Mouse (Mus musculus) forelimb bud, embryonic 11.5 days (tissue): ENCODE measurements around the gene Exog.

Experiments used
- DNase-seq: peaks from one replicate; pipeline ENCODE4 v3.0.0-alpha.2; 2012; ENCODE audit warnings: low read depth, low spot score

The Exog gene

DNA sequence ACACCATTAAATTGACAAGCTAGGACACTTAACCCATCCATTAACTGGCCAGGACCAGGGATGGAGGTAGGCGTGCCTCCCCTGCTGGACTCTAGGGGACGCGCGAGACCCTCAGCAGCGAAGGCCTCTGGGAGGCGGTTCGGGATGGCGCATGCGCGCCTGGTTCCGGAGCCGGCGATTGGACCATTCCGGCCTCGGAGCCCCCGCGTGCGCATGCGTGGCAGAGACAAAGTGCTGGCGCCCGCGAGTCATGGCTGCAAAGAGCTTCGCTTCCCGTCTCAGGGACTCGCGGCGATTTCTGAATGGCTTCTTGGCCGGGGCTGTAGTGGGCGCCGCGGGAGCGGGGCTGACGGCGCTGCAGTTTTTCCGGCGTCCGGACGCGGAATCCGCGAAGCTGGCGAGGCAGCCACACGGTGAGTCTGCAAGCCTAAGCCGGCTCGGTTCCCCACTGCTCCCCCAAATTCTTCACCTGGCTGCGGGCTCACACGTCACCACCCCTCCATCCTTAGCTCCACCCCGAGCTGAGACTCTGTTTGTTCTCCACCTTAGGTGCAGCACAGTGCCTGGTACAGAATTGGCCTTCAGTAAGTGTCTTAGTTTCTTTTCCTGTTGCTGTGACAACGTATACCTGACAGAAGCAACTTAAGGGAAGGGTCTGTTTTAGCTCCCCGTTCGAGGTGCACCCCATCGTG lies at the start of gene Exog:
TSS of gene Exog (plus strand) at position 206 of the 692 bp plus-strand sequence.
- DNase-seq = peak; percentile 98

DNA sequence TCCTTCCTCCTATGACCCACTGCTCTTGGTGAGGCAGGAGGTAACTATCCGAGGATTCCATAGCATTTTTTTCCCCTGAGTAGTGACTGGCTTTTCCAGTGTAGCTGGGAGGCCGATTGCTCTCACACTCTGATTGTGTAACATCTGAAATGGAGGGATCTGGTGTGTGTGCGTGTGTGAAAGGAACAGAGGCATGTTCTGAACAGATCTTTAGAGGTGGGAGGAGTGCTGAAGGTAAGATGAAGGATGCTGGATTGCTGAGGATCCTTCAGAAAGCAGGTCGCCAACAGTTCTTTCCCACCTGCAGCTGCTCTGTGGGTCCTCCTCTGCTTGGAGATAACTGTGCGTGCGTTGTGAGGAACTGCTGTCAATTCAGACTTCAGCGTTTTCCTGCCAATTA lies 43.4 kb upstream of the Exog start:
- no peak for DNase-seq

- DNase-seq = peak; percentile 98
Observed at GRCm38 (mm10) chr9:119401801-119402214, 42.9 kb upstream of the Exog start, which contains the start of gene Acvr2b. Gene Acvr2b (plus strand): TSS chr9:119402118.

DNA sequence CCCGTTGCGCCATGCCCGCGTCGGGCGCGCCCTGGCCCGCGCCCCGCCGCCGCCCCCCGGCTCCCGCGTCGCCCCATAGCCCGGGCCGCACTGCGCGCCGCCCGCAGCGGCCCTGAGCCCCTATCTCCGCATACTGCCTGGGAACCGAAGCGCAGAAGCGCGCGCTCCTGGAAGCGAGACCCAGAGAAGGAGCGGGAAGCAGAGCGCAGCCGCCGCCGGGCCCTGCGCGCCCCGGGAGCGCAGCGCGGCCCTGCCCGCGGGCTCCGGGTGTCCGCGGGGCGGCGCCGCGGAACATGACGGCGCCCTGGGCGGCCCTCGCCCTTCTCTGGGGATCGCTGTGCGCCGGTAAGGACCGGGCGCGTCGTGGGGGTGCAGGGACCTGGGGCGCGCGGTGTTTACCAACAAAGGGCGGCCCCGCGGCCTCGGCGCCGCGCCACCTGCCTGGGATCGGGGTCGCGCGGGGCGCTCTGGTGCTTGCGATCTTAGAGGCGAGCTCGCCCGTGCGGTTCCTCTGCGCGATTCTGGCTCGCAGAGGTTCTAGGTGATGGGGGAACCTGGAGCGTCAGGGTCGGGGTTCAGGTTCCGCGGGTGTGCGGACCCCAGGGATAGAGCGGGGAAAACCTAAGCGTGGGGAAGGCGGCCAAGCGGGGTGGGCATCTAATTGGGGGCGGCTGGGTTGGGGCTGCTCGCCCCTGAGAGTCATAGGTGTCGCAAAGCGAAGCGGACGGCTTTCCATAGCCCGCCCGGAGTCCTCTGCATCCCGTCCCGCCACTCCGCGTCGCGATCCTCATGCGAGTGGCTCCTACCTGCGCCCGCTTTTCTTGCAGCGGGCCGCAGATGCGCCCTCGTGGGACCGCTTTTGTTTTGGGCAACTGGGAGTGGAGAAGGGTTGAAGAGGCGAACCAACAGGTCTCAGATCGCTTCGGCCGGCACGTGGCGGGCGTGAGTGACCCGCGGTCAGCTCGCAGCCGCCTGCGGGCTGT lies 42.2 kb upstream of the Exog start:
- peak; percentile 41 for DNase-seq

DNA sequence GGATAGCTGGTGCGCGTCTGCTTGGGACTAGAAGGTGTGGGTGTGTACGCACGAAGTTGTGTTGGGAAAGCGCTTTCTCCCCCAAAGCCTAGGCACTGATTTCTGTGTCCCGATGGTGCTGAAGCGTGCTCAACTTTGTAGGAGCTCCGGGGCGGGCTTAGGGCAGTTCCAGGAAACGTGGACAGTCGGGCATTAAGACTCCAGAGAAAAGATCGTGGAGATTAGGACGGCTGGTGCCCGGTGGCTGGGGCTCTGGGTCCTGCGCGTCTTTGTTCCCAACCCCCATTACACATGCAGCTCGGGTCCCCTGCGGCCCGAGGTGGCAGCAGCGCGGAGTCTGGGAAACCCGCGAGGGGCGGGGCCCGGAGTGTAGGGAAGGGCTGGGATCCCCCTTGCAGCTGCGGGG lies 41.5 kb upstream of the Exog start:
- peak; percentile 70 for DNase-seq

DNA sequence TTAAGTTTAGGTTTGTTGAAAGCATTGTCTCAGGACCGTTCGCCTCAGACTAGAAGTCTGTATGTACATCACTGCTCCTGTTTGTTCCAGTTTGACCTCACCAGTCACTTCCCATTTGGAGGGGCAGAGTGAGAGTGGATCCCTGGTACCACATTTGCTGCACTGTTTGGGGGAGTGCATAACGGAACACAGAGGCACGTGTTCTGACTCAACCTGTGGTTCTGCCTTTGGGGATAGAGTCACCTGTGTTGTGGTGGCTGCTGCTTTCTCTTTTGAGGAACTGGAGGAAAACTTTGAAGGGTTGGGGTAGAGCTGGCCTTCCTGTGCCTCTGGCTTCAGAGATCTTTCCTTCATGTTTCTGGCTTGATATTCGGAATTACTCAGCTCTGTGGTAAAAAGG lies 40.7 kb upstream of the Exog start:
- DNase-seq = no peak

DNA sequence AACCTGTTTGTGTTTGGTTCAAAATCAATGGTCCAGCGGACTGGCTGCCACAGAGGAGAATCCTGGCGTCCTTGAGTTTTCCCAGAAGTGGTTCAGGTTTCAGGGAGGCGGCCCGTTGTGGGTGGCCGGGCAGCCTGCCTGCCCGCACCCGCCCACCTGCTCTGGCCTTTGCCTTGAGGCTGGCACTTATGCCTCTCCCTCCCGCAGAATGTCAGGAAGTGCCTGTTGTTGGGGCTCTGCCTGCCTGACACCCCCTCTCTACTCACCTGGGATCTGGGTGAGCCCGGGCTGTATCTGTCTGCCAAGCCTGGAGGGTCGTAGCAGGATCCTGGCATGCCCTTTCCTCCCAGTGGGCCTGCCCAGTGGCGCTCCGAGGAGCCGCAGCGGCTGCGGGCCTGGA lies 36.9 kb upstream of the Exog start:
- DNase-seq = no peak

DNA sequence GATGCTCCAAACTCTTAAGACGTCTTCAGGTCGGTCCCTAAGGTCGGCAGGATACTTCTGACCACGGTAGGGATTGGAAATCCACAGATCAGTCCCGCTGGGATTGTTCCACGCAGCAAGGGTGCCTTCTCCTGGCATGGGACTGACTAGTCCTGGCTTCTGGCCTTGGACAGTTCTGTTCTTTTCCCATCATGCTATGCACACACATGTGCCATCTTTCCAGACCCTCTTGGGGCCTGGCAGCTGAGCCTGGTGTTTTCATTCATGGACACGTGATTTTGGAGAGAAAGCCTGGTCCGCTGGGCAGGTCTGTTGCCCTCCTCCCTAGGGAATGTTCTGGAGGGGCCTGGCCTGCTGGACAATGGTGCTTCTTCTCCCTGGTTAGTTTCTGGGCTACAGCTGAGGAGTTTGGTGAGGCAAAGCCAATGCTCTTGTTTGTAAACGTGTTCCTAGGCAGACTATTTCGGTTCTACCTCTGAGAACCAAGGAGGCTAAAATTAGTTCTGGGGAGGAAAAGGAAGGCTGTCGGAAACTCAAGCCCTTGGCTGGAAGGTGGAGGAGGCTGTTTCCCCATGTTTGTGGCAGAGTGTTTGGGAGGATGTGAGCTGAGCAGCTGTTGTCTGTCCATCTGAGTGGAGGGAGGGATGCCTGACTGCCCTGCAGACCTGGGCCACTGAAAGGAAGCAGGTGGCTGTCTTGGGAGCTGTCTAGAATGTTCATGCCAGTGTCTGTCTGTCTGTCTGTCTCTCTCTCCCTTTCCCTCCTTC lies 35.7 kb upstream of the Exog start:
- no peak for DNase-seq

DNA sequence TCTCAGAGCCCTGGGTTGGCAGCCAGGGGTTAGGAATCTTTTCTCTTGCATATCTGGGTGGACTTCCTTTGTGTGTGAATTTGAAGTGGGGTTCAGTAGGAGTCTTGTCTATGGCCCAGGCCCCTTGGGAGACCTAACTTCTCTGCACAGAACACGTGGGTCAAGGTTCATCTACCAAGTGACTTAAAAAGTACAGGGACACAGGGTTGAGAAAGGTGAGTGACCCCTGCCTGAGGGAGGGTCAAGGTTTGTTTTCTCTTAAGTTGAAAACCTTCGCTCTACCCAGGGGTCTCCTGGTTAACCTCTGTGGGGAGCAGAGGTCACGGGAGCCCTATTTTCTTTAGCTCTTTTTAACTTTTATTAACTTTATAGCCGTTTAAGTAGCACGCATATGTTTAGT lies 34.9 kb upstream of the Exog start:
- no peak for DNase-seq

- no peak for DNase-seq
Observed at GRCm38 (mm10) chr9:119418025-119418424, 26.7 kb upstream of the Exog start.

DNA sequence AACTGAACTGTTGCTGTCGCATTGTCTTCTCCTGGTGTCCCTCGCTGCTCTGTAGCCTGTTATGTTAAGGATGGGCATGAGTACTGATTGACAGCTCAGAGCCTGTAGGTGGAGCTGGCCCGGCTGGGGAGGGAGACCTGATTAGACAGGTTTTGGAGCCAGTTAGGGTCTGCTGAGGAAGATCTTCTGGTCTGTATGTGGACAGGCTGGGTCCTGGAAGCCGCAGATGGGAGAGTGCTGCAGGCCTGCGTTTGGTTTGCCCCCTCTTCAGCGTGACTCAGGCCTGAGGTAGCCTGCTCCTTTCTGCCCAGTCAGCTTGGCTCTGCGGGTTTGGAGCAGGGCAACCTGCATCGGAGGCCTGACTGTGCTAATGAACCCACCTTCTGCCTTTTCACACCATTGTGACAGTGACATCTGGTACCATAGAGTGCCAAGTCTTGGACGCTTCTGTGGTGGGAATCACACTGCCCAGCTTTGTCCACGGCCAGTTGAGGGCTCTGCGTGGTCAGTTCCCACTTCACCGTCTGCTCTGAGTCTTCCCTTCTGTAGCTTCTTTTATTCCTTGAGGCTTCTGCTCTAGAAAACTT lies 24.8 kb upstream of the Exog start:
- DNase-seq = no peak

DNA sequence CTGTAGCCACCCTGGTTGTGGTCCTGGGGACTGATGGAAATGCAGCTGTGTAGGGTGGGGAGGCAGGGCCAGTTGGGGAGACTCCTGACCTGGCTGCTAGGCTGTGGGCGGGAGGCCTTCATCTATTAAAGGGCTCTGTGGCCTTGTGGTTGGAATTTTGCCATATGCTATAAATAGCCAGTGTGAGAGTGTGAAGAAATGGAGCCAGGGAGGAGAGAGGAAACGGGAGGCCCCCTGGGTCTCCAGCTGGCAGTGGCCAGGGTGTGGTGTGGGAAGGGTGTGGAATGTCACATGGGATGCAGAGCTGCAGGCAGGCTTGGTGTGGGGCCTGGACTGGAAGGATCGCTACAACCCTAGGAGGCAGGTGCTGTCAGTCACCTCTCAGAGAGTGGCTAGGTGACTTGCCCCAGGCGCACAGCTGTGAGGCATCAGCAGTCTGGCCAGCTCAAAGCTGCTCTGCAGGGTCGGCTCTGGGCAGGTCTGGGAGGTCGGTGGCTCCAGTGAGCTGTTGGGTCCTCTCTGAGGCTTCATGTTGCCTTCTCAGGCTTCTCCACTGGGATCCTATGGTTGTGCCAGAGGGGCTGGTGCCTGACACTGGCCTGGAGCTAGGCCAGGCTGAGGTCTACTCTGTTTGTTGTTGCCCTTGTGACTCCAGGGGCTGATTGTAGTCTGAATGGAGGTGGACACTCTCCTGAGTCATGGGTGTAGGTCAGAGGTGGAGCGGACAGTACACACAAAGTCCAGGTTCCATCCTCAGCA lies 19.3 kb upstream of the Exog start:
- peak; percentile 56 for DNase-seq

DNA sequence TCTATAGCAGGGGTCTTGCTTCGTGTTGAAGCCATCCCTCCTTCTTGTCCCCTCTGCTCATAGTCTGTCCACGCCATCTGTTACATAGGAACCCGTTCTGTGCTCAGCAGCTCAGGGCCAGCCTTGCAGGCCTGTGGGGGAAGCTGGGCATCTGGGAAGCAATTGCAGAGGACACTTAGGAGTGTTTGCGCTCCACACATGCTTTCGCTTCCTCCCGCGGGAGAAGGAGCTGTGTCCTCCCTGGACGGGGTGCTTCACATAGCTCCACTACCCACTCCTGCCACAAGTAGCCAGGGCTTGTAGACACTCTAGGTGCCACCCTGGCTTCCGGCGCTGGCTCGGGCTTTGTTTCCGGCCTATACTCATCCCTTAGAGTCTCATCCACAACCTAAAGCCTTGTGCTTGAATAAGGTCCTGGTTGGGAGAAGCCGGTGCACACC lies 18.7 kb upstream of the Exog start:
- no peak for DNase-seq

DNA sequence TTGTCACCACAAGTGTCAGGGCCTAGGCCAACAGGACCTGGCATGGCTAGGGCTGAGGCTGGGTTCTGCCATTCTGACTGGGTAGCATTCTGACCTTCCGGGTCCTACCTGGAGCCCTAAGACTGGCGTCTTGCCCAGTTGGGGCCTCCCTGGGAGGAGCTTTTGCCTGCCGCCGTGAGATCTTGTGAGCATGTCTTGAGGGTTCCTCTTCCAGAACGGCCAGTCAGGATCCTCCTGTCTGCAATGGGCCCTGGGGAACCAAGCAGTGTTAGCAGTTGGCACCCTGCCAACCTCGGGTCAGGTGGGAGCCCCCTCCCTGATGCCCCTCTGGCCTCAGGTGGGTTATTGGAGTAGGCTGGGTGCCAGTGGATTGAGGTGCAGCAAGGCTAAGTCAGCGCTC lies 18.3 kb upstream of the Exog start:
- no peak for DNase-seq

GRCm38 (mm10) chr9:119430311-119430710 lies 14.4 kb upstream of the Exog start:
- DNase-seq = peak; percentile 70

GRCm38 (mm10) chr9:119435855-119436254 lies 8.9 kb upstream of the Exog start:
- no peak for DNase-seq

GRCm38 (mm10) chr9:119438065-119438464 lies 6.7 kb upstream of the Exog start:
- DNase-seq = no peak

DNA sequence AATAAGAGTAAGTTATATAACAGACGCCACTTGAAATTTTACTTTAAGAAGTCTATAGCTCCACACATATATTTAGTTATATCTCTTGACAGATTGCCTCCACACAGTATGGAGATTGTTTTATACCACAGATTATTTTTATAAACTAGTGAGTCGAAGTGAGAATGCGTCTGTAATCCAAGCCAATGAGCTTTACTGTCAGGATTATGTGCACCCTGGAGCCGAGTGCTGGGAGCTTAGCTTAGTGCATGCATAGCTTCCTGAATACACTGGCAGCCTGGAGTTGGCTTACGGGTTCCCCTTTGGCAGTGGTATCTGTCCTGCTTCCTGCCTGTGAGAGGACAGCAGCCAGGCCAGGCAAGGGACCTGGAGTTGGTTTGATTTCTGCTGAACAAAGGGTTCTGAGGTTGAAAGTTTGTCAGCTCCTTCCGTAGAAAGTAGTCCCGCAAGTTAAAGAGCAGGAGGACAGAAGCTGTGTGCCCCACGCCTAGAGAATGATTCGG lies 6.2 kb upstream of the Exog start:
- DNase-seq = no peak

DNA sequence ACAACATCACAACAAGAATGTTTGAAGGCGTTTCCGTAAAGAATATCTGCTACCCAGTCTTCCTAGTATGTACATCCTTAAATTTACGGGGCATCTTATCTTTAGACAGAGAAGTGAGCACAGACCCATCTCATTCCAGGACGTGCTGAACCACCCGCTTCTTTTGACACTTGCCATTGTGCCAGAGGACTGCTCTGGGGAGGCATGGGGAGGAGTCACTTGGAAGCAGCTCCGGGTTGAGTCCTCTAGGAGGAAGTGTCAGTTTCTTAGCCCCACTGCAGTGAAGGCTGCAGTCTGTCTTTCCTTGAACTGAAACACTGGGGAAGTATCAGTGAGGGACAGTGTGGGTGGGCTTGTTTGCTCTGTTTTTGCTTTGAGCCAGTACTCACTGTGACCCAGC lies 994 bp downstream of the Exog start:
- DNase-seq = no peak

- no peak for DNase-seq
Observed at GRCm38 (mm10) chr9:119455967-119456366, 11.2 kb downstream of the Exog start.

GRCm38 (mm10) chr9:119457122-119457521 lies 12.4 kb downstream of the Exog start:
- no peak for DNase-seq
